Mouse (Mus musculus): ENCODE data around the gene Ndufb10.

Gene Ndufb10

DNA sequence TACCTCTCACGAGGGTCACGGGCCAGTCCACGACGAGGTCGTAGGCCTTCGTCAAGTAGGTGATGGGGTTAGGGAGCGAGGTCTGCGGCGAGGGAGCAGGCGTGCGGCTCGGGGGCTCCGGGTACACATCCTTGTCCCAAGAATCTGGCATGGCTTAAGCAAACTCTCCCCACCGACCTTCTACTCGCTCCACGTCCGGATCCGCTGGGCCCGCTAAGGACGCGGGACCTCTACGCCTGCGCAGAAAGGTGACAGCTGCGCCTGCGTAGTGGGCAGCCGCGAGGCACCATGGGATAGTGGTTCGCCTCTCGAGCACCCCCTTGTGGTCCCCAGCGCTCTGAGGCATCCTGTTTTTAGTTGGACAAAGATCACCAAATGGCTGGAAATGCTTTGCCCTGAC, at the start of gene Ndufb10:
TSS of gene Ndufb10 (minus strand) at position 295 of the 400 bp plus-strand sequence.
- DNase-seq (ENCODE audit: low read depth, low spot score): peak; percentile 92

GRCm38 (mm10) chr17:24773241-24773640, 49.0 kb upstream of the Ndufb10 start:
- DNase-seq (ENCODE audit: low read depth, low spot score): no peak

- no peak for DNase-seq (ENCODE audit: low read depth, low spot score)
Measured at GRCm38 (mm10) chr17:24769146-24769545, 44.9 kb upstream of the Ndufb10 start.

- no peak for DNase-seq (ENCODE audit: low read depth, low spot score)
Measured at GRCm38 (mm10) chr17:24766266-24766875, 42.1 kb upstream of the Ndufb10 start.

DNA sequence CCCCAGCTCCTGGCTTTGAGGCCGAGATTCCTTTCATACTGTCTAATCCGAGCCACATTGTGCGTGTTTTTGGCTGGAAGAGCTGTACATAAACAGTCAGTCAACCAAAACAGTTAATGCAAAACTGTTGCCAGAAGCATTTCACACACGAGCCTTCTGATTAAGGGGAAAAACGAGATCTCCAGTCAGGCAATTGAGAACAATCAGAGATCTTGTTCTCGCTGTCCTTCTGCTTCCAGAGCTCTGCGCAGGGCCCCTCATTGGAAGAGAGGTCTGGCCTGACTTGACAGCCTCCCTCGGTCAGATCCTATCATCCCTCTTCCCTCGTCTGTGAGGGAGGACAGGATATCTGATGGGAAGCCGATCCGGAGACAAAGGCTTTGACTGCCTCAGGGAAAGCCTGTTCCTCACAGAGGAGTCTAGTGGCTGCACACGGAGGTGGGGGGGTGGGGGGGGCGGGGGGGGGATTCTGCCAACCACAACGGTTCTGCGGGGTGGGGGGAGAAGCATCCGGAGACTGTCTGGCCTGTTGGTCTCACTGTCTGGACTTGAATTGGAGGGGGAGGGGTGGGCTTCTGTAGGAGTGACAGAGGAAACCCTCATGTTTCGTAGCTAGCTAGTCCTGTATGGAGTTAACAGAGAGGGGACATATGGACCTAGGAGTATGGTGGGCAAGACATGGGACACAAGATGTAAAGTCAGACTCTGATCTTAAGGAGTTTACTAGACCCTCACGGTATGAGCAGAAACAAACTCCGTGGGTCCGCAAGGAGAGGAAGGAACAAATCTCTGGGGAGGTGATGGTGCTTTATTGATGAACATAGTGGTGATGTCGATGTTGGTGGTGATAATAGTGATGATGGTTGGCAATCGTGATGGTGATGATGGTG, 41.0 kb upstream of the Ndufb10 start:
- DNase-seq (ENCODE audit: low read depth, low spot score): no peak

- DNase-seq (ENCODE audit: low read depth, low spot score): no peak
Measured at GRCm38 (mm10) chr17:24761121-24761520, 36.8 kb upstream of the Ndufb10 start.

DNA sequence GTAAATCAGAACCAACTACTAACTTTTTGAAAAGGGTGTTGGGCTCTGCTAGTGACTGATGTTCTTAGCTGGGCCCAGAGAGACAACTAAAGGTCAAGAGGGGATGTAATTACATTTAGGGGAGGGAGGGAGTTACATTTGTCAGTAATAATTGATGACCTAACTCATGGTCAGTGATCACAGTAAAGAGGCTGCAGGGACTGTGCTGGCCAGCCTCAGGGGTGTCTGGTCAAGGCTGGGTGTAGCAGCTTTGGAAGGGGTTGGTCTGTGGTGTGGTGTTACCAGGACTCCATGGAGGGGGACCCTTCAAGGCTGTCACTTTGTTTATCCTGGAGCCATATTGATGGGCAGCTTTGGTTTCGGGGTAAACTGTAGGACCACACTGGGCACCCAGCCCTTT, 33.1 kb upstream of the Ndufb10 start:
- no peak for DNase-seq (ENCODE audit: low read depth, low spot score)

DNA sequence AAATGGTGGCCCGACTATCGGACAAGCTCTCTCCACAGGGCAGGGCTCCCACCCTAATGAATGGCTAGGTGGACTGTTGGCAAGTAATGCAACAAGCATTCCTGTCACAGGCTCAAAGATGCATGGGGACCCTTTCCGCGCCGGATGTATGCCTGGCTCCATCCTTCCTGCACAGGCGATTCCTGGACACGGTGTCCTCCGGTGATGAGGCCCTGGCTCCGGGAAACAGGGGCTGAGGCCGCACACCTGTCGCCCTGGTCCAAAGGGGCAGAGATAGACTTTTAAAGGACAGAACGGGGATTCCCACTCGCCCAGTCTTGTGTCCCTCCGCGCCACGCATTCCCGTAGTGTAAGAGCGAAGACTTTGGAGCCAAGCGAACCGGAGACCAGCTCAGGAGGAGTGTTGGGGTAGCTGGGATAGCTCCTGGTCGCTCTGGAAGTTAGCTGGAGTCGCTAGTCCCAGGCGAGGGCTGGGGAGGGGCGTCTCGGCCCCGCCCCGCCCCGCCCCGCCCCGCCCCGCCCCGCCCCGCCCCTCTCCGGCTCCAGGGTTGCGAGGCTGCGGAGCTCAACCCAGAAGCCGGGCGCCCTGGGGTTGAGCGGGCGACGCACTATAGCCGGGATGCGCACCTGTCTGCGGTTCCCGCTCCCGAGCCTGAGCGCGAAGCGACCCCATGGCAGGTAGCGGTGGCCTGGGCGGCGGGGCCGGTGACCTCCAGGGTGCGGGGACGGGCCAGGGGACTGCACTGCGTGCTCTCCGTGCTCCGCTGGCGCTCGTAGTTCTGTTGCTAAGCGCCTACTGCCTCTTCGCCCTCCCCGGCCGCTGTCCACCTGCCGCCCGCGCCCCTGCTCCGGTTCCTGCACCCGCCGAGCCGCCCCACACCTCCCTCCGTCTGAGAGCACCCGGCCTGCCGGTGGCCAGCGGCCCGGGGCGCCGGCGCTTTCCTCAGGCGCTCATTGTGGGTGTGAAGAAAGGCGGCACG, 28.4 kb upstream of the Ndufb10 start, which contains the start of gene Hs3st6:
TSS of gene Hs3st6 (plus strand) at position 574 of the 980 bp plus-strand sequence.
- DNase-seq (ENCODE audit: low read depth, low spot score): no peak

GRCm38 (mm10) chr17:24751528-24751927, 27.2 kb upstream of the Ndufb10 start:
- DNase-seq (ENCODE audit: low read depth, low spot score): no peak

DNA sequence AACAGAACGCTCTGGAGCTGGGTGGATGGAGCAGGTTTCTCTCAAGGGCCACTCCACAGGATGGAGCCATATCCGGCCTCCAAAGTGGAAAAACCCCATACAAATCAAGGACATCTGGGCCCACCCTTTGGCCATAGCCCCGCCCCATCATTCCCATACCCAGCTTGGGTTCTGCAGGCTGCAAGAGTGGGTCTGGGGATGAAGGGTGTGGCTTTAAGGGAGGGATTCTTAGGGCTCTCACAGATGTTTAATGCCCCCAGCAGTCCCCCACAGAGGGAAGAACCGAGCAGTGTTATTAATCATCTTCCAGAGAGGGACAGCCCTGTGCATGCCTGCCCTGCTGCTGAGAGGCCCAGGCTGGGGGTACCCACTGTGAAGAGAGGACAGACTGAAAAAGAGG, 22.7 kb upstream of the Ndufb10 start:
- DNase-seq (ENCODE audit: low read depth, low spot score): no peak

DNA sequence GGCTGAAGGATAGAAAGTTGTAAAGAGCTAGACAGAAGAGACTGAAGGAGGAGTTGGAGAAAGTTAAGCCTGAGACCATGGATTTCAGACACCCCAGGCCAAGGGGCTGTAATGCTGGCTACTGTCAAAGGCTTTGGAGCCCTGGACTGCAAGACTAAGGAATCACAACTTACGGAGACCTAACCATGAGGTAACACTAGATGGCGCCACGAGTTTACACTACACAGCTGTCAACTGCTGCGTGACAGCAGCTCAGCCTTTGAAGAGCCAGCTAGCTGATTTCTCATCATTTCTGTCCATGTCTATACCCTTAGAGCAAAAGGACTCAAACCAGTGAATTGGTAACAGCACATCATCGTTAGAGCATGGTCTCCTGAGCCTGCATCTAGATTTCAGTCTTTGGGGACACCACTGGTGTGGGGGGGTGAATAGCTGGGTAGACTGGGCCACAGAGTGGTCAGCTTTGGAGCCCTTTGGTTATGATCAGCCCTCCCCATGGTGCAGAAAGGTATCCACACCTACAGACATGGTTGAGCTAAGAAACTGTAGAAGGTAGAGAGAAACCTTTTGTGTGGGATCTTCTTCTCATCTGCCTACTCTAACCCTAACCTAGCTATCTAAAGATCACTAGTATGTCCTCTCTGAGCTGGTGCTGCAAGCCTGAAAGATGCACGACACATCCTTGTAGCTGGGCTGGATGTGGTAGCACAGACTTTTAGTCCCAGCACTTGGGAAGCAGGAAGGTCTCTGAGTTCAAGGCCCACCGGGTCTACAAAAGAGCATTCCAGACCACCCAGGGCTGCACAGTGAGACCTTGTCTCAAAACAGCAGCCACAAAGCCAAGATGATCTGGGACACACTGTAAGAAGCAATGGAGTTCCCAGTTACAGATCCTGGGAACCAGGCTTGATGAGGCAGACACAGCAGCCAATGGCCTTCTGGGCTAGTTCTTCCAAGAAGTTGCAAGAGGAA, 21.5 kb upstream of the Ndufb10 start:
- DNase-seq (ENCODE audit: low read depth, low spot score): peak; percentile 66

DNA sequence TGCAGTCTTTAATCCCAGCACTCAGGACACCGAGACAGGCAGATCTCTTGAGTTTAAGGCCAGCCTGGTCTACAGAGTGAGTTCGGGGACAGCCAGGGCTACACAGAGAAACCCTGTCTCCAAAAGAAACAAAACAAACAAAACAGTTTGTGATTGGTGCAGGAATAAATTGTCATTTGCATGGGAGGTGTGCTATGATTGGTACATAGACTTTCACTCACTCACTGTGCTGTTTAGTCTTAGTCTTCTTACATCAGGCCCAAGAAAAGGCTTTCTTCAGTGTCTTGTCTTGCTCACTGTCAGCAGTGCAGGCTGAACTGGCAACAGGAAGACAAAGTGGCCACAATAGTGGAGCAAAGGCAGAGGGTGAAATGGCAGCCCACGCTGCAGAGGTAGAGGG, 20.1 kb upstream of the Ndufb10 start:
- no peak for DNase-seq (ENCODE audit: low read depth, low spot score)

DNA sequence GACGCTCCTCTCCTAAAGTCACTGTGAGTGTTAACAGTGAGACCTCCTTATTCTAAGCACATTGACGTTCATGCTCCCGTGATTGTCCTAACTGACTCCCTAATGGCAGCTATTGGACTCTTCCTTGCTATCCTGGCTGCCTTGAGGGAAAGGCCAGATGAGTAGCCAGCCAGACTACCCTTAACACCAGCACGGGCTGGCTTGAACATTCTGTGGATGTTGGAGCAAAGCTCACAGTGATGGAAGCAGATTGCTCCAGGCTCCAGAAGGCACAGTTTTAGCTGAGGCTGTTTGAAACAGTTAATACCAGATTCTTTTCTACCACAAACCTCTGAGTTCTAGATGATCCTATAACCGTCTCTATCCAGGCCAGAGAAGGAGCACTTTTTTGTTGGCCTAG, 19.6 kb upstream of the Ndufb10 start:
- DNase-seq (ENCODE audit: low read depth, low spot score): no peak

DNA sequence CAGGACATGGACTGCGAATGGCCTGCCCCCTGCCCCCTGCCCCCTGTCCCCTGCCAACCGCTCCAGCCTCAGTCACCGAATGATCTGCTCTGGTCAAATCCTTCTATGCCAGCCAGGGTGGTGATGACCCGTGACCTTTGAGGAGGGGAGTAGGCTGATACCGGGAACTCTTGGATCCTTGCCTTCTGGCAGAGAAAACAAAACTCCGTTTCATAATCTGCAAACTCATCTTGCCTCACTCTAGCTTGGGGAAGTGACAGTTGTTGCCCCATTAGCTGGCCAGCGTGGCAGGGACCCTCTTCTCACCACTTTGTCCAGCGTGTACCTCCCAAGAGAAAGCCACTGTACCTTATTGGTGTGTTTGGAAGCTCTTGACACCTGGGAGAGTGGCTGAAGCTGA, 18.0 kb upstream of the Ndufb10 start:
- no peak for DNase-seq (ENCODE audit: low read depth, low spot score)

- DNase-seq (ENCODE audit: low read depth, low spot score): no peak
Measured at GRCm38 (mm10) chr17:24739926-24740325, 15.6 kb upstream of the Ndufb10 start.

- DNase-seq (ENCODE audit: low read depth, low spot score): no peak
Measured at GRCm38 (mm10) chr17:24738238-24738637, 14.0 kb upstream of the Ndufb10 start.

- no peak for DNase-seq (ENCODE audit: low read depth, low spot score)
Measured at GRCm38 (mm10) chr17:24737135-24737810, 13.0 kb upstream of the Ndufb10 start.

- DNase-seq (ENCODE audit: low read depth, low spot score): peak; percentile 100
Measured at GRCm38 (mm10) chr17:24736330-24737051, 12.2 kb upstream of the Ndufb10 start, which contains the start of gene Msrb1. Msrb1 (plus strand) TSS chr17:24736642.

DNA sequence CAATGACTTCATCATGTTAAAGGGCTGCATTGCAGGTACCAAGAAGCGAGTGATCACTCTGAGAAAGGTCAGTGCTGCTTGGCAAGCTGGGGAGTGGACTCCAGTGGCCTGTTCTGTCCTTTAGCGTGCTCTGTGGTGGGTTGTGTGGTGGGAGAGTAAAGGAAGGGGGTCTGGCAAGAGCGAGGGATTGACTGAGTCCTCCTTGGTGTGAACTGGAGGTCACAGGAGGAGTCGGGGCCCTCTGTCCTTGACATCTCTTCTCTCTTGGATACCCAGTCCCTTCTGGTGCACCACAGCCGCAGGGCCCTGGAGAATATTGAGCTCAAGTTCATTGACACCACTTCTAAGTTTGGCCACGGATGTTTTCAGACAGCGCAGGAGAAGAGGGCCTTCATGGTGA, 11.2 kb upstream of the Ndufb10 start:
- DNase-seq (ENCODE audit: low read depth, low spot score): no peak
